Mouse (Mus musculus) liver, embryonic 14.5 days (tissue): Measurements from ENCODE around the gene Pknox2. TPM values are rescaled to one million over a fixed set of nuclear protein-coding genes. Genes with fewer than 3 reads are reported as not detected.

Experiments used
- ATAC-seq: fragments of 200-750 bp; cut with Nextera tagmentation; 2 replicates; pipeline ENCODE4 v1.8.0; 2017; ENCODE audit warnings: moderate number of reproducible peaks, mild to moderate bottlenecking, moderate library complexity; ENCODE audit not compliant: insufficient read depth
- DNase-seq, 3 experiments: peaks; one replicate each; pipeline ENCODE4 v3.0.0-alpha.2; 2012 to 2013; ENCODE audit warnings: low read depth in 3 of 3, low spot score in 3 of 3
- H3K27ac ChIP-seq: fragments of 300-500 bp; sonication (generic); 2 replicates; pipeline ENCODE4 v1.5.1; 2014; ENCODE audit warnings: moderate library complexity, mild to moderate bottlenecking, control low read depth, inconsistent platforms
- H3K27me3 ChIP-seq: fragments of 300-500 bp; sonication (generic); 2 replicates; pipeline ENCODE4 v1.6.1; 2014; ENCODE audit warnings: mild to moderate bottlenecking, low read length, moderate library complexity; ENCODE audit not compliant: control insufficient read depth, insufficient read depth
- H3K36me3 ChIP-seq: fragments of 300-500 bp; sonication (generic); replicated peaks from 2 replicates; pipeline ENCODE4 v1.6.1; 2014; ENCODE audit warnings: low read depth; ENCODE audit not compliant: control insufficient read depth, insufficient read depth
- H3K4me1 ChIP-seq, 2 experiments: fragments of 200-500 bp in 1 of 2; fragments of 300-500 bp in 1 of 2; sonication (generic) in 1 of 2; replicated peaks; 2 replicates each; pipeline ENCODE4 v1.6.1; 2012 to 2014; ENCODE audit warnings: antibody characterized with exemption in 1 of 2, inconsistent platforms in 1 of 2, low read length in 1 of 2; ENCODE audit not compliant: control insufficient read depth in 2 of 2, insufficient read depth in 2 of 2
- H3K4me2 ChIP-seq: fragments of 300-500 bp; sonication (generic); 2 replicates; pipeline ENCODE4 v1.6.1; 2014; ENCODE audit warnings: low read depth, mild to moderate bottlenecking, control low read depth, moderate library complexity
- H3K4me3 ChIP-seq, 2 experiments: fragments of 200-500 bp in 1 of 2; fragments of 300-500 bp in 1 of 2; sonication (generic) in 1 of 2; 2 replicates each; pipeline ENCODE4 v1.5.1; 2012 to 2014; ENCODE audit warnings: low read depth in 2 of 2, low read length in 2 of 2, mild to moderate bottlenecking in 2 of 2, control low read depth in 1 of 2, inconsistent platforms in 1 of 2, moderate library complexity in 1 of 2; ENCODE audit not compliant: insufficient read depth in 1 of 2
- H3K9ac ChIP-seq: fragments of 300-500 bp; sonication (generic); replicated peaks from 2 replicates; pipeline ENCODE4 v1.6.1; 2014; ENCODE audit warnings: mild to moderate bottlenecking, control low read depth, moderate library complexity
- H3K9me3 ChIP-seq: fragments of 300-500 bp; sonication (generic); 2 replicates; pipeline ENCODE4 v1.6.1; 2016; ENCODE audit warnings: low read length, mixed read lengths; ENCODE audit not compliant: control insufficient read depth
- CTCF ChIP-seq: IDR thresholded peaks from 2 replicates; pipeline ENCODE4 v1.5.1; 2016; ENCODE audit warnings: antibody characterized with exemption, low read depth, control low read depth
- EP300 ChIP-seq: IDR thresholded peaks from 2 replicates; pipeline ENCODE4 v1.6.1; 2016; ENCODE audit warnings: antibody characterized with exemption, low read depth
- WGBS: fragments of 180-500 bp; shearing (Covaris S2); extraction: QIAGEN DNeasy Blood & Tissue Kit; methylation state at CpG from one replicate; pipeline ENCODE4 v1.1.7; 2014; ENCODE audit not compliant: insufficient replicate concordance; 5-methylcytosine and 5-hydroxymethylcytosine counted together
- polyA plus RNA-seq, 2 experiments: library from polyadenylated mRNA; depleted of rRNA in 1 of 2; stranded (reverse) in 1 of 2; unstranded in 1 of 2; fragments of >200 nt; fragmentation: Nextera tagmentation in 1 of 2; extraction: Ambion mirVana in 1 of 2; gene quantifications; 2 replicates each; pipeline versions ENCODE4 v1.2.1 to v1.2.3; 2012 to 2014

Gene Pknox2
- polyA plus RNA-seq, 2 experiments = 0.08 to 0.18 TPM

- no peak overlapping the region for H3K9ac ChIP-seq
- H3K36me3 ChIP-seq = no peaks in the 10 kb centered on the region
- H3K4me3 ChIP-seq = no peak overlapping the region
- no peaks in the 10 kb centered on the region for H3K9me3 ChIP-seq
- no peaks in the 10 kb centered on the region for H3K4me1 ChIP-seq
- DNase-seq (no peak), ATAC-seq (no peak)
- TF ChIP-seq EP300 = no peak
- no peak for TF ChIP-seq CTCF
- WGBS = 46% methylated on average over 3 of the region's 3 CpGs
- no peak overlapping the region for H3K4me2 ChIP-seq
- H3K27me3 ChIP-seq = no peaks in the 10 kb centered on the region
- H3K27ac ChIP-seq = no peak overlapping the region
These were observed 117.3 kb downstream of the Pknox2 start for GRCm38 (mm10) chr9:37029811-37030346.

GRCm38 (mm10) chr9:37027825-37028575 lies 119.2 kb downstream of the Pknox2 start:
- no peaks in the 10 kb centered on the region for H3K27me3 ChIP-seq
- ATAC-seq = no peak
- H3K9ac ChIP-seq = no peak overlapping the region
- H3K36me3 ChIP-seq = no peaks in the 10 kb centered on the region
- H3K9me3 ChIP-seq = no peaks in the 10 kb centered on the region
- H3K4me3 ChIP-seq = no peak overlapping the region
- no peaks in the 10 kb centered on the region for H3K4me1 ChIP-seq
- no peak for DNase-seq
- no peak overlapping the region for H3K4me2 ChIP-seq
- 65% methylated on average over 7 of the region's 7 CpGs for WGBS
- no peak for TF ChIP-seq CTCF
- H3K27ac ChIP-seq = no peak overlapping the region

- Histone ChIP-seq H3K27ac (no peak overlapping the region), H3K4me3 (no peak overlapping the region), H3K9me3 (no peaks in the 10 kb centered on the region), H3K27me3 (no peaks in the 10 kb centered on the region), H3K4me2 (no peak overlapping the region), H3K9ac (no peak overlapping the region), H3K4me1 (no peaks in the 10 kb centered on the region; a peak in 1 of 4 replicates), H3K36me3 (no peaks in the 10 kb centered on the region)
- DNase-seq (no peak), ATAC-seq (no peak)
- TF ChIP-seq CTCF (no peak), EP300 (no peak)
- 44% methylated on average over 3 of the region's 3 CpGs for WGBS
These were observed 121.3 kb downstream of the Pknox2 start for GRCm38 (mm10) chr9:37025913-37026312.

- H3K36me3 ChIP-seq = no peaks in the 10 kb centered on the region
- TF ChIP-seq CTCF (no peak), EP300 (no peak)
- DNase-seq (no peak), ATAC-seq (no peak)
- H3K4me3 ChIP-seq = no peak overlapping the region
- no peaks in the 10 kb centered on the region; a peak in 1 of 4 replicates for H3K4me1 ChIP-seq
- H3K9ac ChIP-seq = no peak overlapping the region
- 23% methylated on average over 3 of the region's 3 CpGs for WGBS
- H3K27ac ChIP-seq = no peak overlapping the region
- H3K4me2 ChIP-seq = no peak overlapping the region
- H3K9me3 ChIP-seq = no peaks in the 10 kb centered on the region
- H3K27me3 ChIP-seq = no peaks in the 10 kb centered on the region
These were observed 125.5 kb downstream of the Pknox2 start for GRCm38 (mm10) chr9:37021586-37022230.

GRCm38 (mm10) chr9:37018154-37018553 lies 129.1 kb downstream of the Pknox2 start:
- TF ChIP-seq CTCF (no peak), EP300 (no peak)
- no peak for DNase-seq
- no peak for ATAC-seq

More at GRCm38 (mm10) chr9:37018154-37018553, 129.1 kb downstream of the Pknox2 start:
- H3K36me3 ChIP-seq = no peaks in the 10 kb centered on the region
- H3K27me3 ChIP-seq = no peaks in the 10 kb centered on the region
- no peak overlapping the region for H3K27ac ChIP-seq
- no peak overlapping the region for H3K4me3 ChIP-seq
- no peaks in the 10 kb centered on the region; a peak in 1 of 4 replicates for H3K4me1 ChIP-seq
- no peaks in the 10 kb centered on the region for H3K9me3 ChIP-seq
- WGBS = 71% methylated on average over 1 of the region's 1 CpGs
- no peak overlapping the region for H3K4me2 ChIP-seq
- no peak overlapping the region for H3K9ac ChIP-seq
